Mouse (Mus musculus): ENCODE results near the gene Ctnnd2.
"Not testable (repeated sequence)": the region's sequence is repeated elsewhere in the genome, so short reads cannot be mapped to it uniquely, and the experiment has no call there.

Gene Ctnnd2

GRCm38 (mm10) chr15:30172391-30173281 is at the start of gene Ctnnd2:
TSS of gene Ctnnd2 (plus strand) at chr15:30172593.
- no peak for DNase-seq (ENCODE audit: low read depth, low spot score)

- no peak for DNase-seq (ENCODE audit: low read depth, low spot score)
Observed at GRCm38 (mm10) chr15:30130705-30131104, 41.7 kb upstream of the Ctnnd2 start.

- DNase-seq (ENCODE audit: low read depth, low spot score), result not testable (repeated sequence)
Observed at GRCm38 (mm10) chr15:30139626-30140025, 32.8 kb upstream of the Ctnnd2 start.

- no peak for DNase-seq (ENCODE audit: low read depth, low spot score)
Observed at GRCm38 (mm10) chr15:30145413-30145812, 27.0 kb upstream of the Ctnnd2 start.

- DNase-seq (ENCODE audit: low read depth, low spot score), result no peak
Observed at GRCm38 (mm10) chr15:30152176-30152575, 20.2 kb upstream of the Ctnnd2 start.

GRCm38 (mm10) chr15:30157975-30158374 is 14.4 kb upstream of the Ctnnd2 start:
- no peak for DNase-seq (ENCODE audit: low read depth, low spot score)

- no peak for DNase-seq (ENCODE audit: low read depth, low spot score)
Observed at GRCm38 (mm10) chr15:30170031-30170430, 2.4 kb upstream of the Ctnnd2 start.

- no peak for DNase-seq (ENCODE audit: low read depth, low spot score)
Observed at GRCm38 (mm10) chr15:30171493-30172195, 749 bp upstream of the Ctnnd2 start.

GRCm38 (mm10) chr15:30173370-30173941 is 1.1 kb downstream of the Ctnnd2 start:
- no peak for DNase-seq (ENCODE audit: low read depth, low spot score)

- no peak for DNase-seq (ENCODE audit: low read depth, low spot score)
Observed at GRCm38 (mm10) chr15:30174321-30174720, 1.9 kb downstream of the Ctnnd2 start.

GRCm38 (mm10) chr15:30184020-30184419 is 11.6 kb downstream of the Ctnnd2 start:
- DNase-seq (ENCODE audit: low read depth, low spot score), result no peak

- no peak for DNase-seq (ENCODE audit: low read depth, low spot score)
Observed at GRCm38 (mm10) chr15:30190872-30191271, 18.5 kb downstream of the Ctnnd2 start.

GRCm38 (mm10) chr15:30191931-30192668 is 19.7 kb downstream of the Ctnnd2 start:
- no peak for DNase-seq (ENCODE audit: low read depth, low spot score)

- DNase-seq (ENCODE audit: low read depth, low spot score), result no peak
Observed at GRCm38 (mm10) chr15:30198429-30198828, 26.0 kb downstream of the Ctnnd2 start.

- DNase-seq (ENCODE audit: low read depth, low spot score), result no peak
Observed at GRCm38 (mm10) chr15:30199785-30200184, 27.4 kb downstream of the Ctnnd2 start.

GRCm38 (mm10) chr15:30201211-30201610 is 28.8 kb downstream of the Ctnnd2 start:
- DNase-seq (ENCODE audit: low read depth, low spot score), result no peak

- no peak for DNase-seq (ENCODE audit: low read depth, low spot score)
Observed at GRCm38 (mm10) chr15:30201617-30202016, 29.2 kb downstream of the Ctnnd2 start.

- DNase-seq (ENCODE audit: low read depth, low spot score), result no peak
Observed at GRCm38 (mm10) chr15:30212746-30213145, 40.4 kb downstream of the Ctnnd2 start.

GRCm38 (mm10) chr15:30215871-30216270 is 43.5 kb downstream of the Ctnnd2 start:
- DNase-seq (ENCODE audit: low read depth, low spot score), result no peak

GRCm38 (mm10) chr15:30229112-30229511 is 56.7 kb downstream of the Ctnnd2 start:
- no peak for DNase-seq (ENCODE audit: low read depth, low spot score)

- no peak for DNase-seq (ENCODE audit: low read depth, low spot score)
Observed at GRCm38 (mm10) chr15:30235210-30236034, 63.0 kb downstream of the Ctnnd2 start.

Data from CD4-positive helper T cell, adult 2 months (primary cell).